Mouse (Mus musculus) frontal cortex, postnatal 36 days (tissue): Measurements from ENCODE around the gene Plppr3.

Experiments
- DNase-seq, 2 experiments: peaks; one replicate each; pipeline ENCODE4 v3.0.0; 2022; ENCODE audit warnings: low spot score in 2 of 2

Plppr3 gene

DNA sequence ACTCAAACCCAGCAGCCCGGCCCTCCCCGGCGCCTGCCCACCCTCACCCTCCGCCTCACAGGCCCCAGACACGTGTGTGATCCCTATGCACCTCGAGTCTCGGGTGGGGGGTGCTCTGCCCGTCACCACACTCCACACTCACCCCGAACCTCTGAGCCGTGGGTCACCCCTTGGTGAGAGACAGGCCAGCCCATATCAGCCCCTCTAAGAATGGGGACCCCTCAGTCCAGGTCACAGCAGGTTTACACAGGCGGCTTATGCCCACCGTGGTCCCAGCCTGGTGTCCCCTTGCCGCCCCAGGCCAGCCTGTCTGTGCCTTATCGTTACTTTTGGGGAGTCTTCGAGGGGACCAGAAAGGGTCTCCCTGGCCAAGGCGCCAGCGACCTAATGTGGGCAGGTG, 54.8 kb downstream of the Plppr3 start:
- DNase-seq: no peak

- no peak for DNase-seq
Observed at GRCm38 (mm10) chr10:79818225-79818624, 56.2 kb downstream of the Plppr3 start.

DNA sequence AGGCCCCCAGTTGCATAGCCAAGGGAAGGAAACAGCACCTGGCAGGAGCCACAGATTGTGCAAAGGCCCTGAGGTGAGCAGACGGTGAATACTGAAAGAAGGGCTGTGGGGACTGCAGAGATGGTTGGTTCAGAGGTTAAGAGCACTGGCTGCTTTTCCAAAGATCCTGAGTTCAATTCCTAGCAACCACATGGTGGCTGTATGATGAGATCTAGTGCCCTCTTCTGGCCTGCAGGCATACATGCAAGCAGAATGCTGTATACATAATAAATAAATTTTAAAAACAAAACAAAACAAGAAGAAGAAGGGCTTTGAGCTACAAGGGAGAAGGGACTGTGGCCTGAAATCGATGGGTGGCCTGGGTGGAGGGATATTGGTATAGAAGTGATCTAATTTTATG, 57.3 kb downstream of the Plppr3 start:
- no peak for DNase-seq

- no peak for DNase-seq
Observed at GRCm38 (mm10) chr10:79815671-79816494, 58.6 kb downstream of the Plppr3 start.

- DNase-seq: no peak
Observed at GRCm38 (mm10) chr10:79814271-79814842, 60.1 kb downstream of the Plppr3 start.

- peak; percentile 90 to 94 for DNase-seq
Observed at GRCm38 (mm10) chr10:79811736-79812637, 62.4 kb downstream of the Plppr3 start.
